Mouse (Mus musculus) brain, embryonic 18.5 days (tissue): ENCODE measurements at regions not wholly inside any gene's neighbourhood (a gene's known extent, or its start where the extent isn't known, plus 50 kb on each side); places are given as distances from the start of the nearest gene placed in this dataset.

Source experiments
- DNase-seq: peaks from one replicate; pipeline ENCODE4 v3.0.0-alpha.2; 2012; ENCODE audit warnings: low read depth, low spot score

DNA sequence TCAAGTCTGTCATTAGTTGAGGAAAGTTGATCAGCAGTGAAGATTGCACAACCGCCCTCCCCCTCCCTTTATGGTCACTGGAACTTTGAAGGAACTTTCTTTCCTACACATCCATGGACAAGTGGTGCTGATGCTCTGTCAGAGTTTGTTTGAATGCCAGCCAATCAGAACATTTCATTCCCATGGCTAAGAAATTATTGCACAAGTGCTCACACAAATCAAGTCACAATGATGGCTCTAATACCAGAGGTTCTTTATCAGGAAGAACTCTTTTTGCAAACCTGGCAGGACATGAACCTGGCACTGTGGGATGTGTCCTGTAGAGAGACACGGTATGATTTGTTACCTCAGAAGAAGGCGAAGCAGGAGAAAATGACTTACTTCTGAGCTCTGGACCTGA lies 54.3 kb upstream of the Spry2 start:
- no peak for DNase-seq

DNA sequence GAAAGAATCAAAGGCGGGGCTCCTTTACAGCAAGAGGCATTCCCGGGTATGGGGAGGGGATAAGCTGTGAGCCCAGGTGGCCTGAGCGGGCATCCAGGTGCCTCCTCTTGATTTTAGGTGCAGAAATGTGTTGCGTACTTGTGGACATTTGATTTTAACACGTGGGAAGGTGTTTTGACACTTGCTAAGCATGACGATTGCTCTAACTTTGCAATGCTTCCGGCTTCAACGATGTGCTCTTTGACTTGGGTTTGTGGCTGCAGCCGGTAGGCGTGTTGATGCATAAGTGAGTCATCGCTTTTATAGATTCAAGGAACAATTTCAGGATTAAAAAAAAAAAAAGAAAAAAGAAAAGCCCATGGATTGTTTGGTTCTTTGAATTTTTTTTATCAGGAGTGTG lies 58.5 kb upstream of the Spry2 start:
- no peak for DNase-seq

GRCm38 (mm10) chr14:105956796-105957195 lies 60.2 kb upstream of the Spry2 start:
- DNase-seq = no peak

- no peak for DNase-seq
These were observed 61.4 kb upstream of the Spry2 start for GRCm38 (mm10) chr14:105958005-105958404.

DNA sequence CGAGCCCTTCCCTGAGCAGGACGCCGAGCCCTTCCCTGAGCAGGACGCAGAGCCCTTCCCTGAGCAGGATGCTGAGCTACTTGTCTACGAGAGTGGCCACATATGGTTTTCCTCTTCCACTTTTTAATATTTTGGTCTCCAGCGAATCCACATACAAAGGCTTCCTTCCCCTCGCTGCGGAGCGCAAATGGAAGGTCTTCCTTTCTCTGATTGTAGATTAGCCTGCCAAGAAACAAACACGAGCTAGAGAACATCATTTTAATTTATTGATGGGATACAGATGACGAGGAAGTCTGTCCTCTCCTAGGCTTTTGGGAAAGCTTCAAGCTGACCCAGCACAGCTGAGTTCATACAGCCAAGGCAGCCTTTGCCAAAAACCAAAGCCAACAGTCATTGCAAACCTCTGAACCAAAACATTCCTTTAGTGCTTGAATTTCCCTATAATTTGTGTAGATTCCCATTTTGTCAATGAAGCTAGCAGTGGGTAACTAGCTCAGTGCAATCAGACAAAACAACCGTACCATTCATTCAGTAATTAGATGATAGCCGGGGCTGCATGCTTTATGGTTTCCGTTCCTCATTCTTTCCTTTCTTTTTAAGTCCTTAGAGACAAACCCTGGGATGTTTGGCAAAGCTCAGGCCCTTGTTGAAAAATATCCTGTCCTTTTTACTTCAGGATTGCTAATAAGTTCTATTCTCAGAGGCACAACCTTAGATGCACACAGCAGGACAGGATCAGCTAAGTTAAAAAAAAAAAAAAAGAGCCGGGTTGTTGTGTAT lies 83.1 kb upstream of the Spry2 start:
- DNase-seq = no peak

GRCm38 (mm10) chr14:105980324-105980680 lies 83.7 kb upstream of the Spry2 start:
- no peak for DNase-seq

DNA sequence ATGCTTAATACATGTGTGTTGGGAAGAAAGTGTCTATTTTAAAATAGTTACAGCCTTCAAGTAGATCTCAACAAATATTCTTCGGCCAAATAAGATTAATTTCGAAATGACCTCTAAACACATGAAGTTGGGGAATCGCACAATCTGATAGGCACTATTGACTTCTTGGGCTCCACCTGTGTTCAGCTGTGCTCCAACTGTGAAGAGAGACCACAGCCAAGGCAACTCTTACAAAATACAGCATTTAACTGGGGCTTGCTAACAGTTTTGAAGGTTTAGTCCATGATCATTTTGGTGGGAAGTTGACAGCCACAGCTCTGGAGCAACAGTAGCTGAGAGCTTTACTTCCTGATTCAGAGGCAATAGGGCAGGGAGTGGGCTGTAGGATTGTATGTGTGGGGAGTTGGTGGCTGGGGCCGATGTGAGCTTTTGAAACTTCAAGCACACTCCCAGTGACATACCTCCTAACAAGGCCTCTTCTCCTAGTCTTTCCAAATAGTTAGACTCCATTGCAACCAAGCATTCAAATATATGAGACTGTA lies 90.8 kb upstream of the Spry2 start:
- DNase-seq = no peak

GRCm38 (mm10) chr14:105988738-105989137 lies 92.1 kb upstream of the Spry2 start:
- DNase-seq = no peak

DNA sequence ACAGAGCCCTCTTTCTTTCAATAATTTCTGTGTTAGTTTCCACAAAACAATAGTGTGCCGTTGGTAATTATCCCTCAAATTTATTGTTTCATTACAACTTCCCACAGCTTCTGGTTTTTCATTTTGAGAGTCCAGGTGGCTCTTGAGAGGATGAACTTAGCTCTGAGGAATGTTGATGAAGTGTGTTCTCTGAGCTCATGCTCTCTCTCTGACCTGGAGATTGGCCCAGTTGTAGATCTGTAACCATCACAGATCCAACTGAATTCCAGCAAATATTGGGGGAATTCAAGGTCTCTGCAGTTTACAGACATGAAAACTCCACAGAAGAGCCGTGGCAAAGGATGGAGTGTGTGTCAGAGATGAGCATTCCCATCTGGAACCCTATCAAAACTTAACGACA lies 96.5 kb upstream of the Spry2 start:
- no peak for DNase-seq

DNA sequence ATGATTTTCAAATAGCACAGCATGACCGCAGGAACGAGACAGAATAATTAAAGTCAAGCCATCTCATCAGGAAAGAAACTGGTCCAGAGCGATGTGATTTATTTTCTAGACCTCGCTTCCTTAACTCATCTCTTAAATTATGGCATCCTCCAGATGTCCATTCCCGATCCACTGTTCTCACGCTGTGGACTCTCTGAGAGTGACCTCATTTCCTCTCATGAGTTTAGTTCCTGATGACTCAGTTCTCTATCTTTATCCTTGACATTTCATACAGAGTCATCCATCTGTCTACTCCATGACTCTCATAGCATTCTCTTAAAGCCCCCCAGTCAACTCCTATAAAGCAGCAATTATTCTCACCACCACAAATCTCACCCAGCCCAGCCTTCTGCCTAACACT lies 103.2 kb upstream of the Spry2 start:
- DNase-seq = no peak

- no peak for DNase-seq
These were observed 98.2 kb upstream of the Trim52 start for GRCm38 (mm10) chr14:106007769-106008168.

- DNase-seq = no peak
These were observed 97.0 kb upstream of the Trim52 start for GRCm38 (mm10) chr14:106008951-106009350.

GRCm38 (mm10) chr14:106010961-106011360 lies 95.0 kb upstream of the Trim52 start:
- DNase-seq = no peak

GRCm38 (mm10) chr14:106011991-106012427 lies 94.0 kb upstream of the Trim52 start:
- no peak for DNase-seq

GRCm38 (mm10) chr14:106022806-106023205 lies 83.2 kb upstream of the Trim52 start:
- no peak for DNase-seq

GRCm38 (mm10) chr14:106026815-106027214 lies 79.2 kb upstream of the Trim52 start:
- no peak for DNase-seq

GRCm38 (mm10) chr14:106027686-106028085 lies 78.3 kb upstream of the Trim52 start:
- no peak for DNase-seq

GRCm38 (mm10) chr14:106031094-106031493 lies 74.9 kb upstream of the Trim52 start:
- DNase-seq = no peak

GRCm38 (mm10) chr14:106033793-106034192 lies 72.2 kb upstream of the Trim52 start:
- no peak for DNase-seq

- no peak for DNase-seq
These were observed 70.9 kb upstream of the Trim52 start for GRCm38 (mm10) chr14:106034933-106035665.

DNA sequence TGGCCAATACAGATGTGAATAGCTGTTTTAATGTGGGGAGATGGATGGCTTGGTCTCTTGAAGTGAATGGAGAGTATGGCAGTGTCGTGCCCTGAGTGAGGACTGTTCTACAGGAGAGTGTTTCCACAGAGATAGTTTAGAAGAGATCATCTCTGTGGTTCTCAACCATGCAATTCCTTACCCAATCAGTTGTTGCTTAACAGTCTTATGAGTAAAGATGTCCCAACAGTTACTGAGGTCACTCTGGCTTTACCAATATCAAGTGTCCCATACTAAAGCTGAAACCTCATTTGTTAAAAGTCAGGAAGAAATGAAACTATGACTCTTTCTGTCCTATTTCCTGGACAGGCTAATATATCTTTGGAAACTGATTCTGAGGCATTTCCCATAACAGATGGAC lies 61.7 kb upstream of the Trim52 start:
- DNase-seq = no peak

DNA sequence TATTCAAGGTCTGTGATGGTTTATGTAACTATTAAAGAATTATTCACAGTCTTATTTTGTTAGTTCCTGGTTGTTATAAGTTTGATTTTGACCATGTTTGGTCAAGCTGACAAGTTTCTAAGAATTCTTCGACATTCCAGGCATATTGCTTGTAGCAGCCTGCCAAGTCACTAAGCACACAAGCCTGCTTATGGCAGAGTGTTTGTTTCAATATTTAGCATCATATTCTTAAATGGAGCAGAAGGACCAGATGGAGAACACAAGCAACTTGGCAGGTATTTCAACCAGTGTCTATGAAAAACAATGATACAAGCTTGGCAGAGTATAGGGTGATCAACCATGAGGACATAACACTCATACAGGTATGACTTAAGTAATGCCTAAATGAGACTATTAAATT lies 55.8 kb upstream of the Trim52 start:
- DNase-seq = peak; percentile 22
